Mouse (Mus musculus): ENCODE results near the gene Il1b. TPM values are rescaled to one million over a fixed set of nuclear protein-coding genes. Genes with fewer than 3 reads are reported as not detected.

The Il1b gene
- polyA plus RNA-seq, 1 experiment from 2014 or later = 0.43 TPM

DNA sequence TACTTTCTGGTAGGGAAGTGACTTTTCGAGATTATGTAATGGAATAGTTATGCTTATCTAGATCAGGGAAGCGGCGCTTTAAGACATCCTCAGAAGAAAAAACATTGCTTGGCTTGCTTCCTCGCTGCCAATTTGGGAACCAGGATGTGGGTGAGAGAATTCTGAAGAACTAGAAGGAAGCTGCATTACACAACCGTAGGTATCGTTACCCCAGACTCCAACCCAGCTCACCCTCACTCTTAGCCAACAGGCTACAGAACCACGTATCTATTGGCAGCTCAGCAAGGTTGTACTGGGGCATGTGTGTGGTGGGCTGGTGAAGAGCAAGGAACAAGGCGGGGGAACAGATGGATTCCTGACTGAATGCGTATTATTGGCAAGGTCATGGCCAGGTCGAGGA, 10.7 kb downstream of the Il1b start:
- DNase-seq (ENCODE audit: low spot score) (no peak), ATAC-seq (replicated peaks; ENCODE audit: low FRiP score, low read depth) (no peak)
- Histone ChIP-seq H3K4me3 (replicated peaks; ENCODE audit: low read depth, low read length) (no peak overlapping the region), H3K9ac (ENCODE audit: low read depth, low read length) (no peak overlapping the region), H3K27ac (no peak overlapping the region), H3K4me1 (replicated peaks; ENCODE audit: insufficient read depth, low read length) (no peaks in the 10 kb centered on the region), H3K9me3 (replicated peaks; ENCODE audit: low read length) (no peaks in the 10 kb centered on the region), H3K4me2 (ENCODE audit: low read length) (no peak overlapping the region), H3K36me3 (ENCODE audit: insufficient read depth, low read length) (no peaks in the 10 kb centered on the region), H3K27me3 (ENCODE audit: insufficient read depth, low read length) (no peaks in the 10 kb centered on the region)
- no peak for TF ChIP-seq CTCF (IDR thresholded peaks at IDR 0.05; ENCODE audit: low read depth)
- WGBS = 91% methylated on average over 10 of the region's 10 CpGs

DNA sequence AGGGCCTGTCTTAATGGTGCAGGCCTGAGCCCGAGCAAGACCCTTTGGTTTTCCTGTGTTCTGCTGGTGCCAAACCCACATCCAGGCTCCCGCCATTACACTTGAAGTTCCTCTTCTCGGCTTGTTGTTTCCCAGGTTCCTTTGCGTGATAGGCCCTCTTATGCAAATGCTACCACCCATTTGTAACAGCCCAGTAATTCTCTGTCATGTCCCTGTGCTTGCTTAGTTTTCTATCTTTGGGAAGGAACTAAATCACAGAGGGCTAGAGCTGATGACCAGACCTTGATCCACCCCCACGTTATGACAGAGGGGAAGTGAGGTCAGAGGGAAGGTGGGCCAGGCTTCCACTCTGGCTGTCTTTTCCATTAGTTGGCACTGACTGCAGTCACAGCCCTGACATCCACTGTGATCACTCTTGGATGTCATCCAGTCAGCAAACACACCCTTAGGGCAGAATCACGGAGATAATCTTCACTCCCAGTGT, 32.8 kb downstream of the Il1b start:
- no peak overlapping the region for H3K4me3 ChIP-seq (replicated peaks; ENCODE audit: low read depth, low read length)
- H3K27me3 ChIP-seq (ENCODE audit: insufficient read depth, low read length) = no peaks in the 10 kb centered on the region
- H3K4me1 ChIP-seq (replicated peaks; ENCODE audit: insufficient read depth, low read length) = no peaks in the 10 kb centered on the region
- H3K9ac ChIP-seq (ENCODE audit: low read depth, low read length) = no peak overlapping the region
- no peaks in the 10 kb centered on the region for H3K9me3 ChIP-seq (replicated peaks; ENCODE audit: low read length)
- TF ChIP-seq CTCF (IDR thresholded peaks at IDR 0.05; ENCODE audit: low read depth) = no peak
- no peak overlapping the region for H3K27ac ChIP-seq
- ATAC-seq (replicated peaks; ENCODE audit: low FRiP score, low read depth) (no peak), DNase-seq (ENCODE audit: low spot score) (no peak)
- H3K36me3 ChIP-seq (ENCODE audit: insufficient read depth, low read length) = no peaks in the 10 kb centered on the region
- 68% methylated on average over 6 of the region's 6 CpGs for WGBS
- no peak overlapping the region for H3K4me2 ChIP-seq (ENCODE audit: low read length)

DNA sequence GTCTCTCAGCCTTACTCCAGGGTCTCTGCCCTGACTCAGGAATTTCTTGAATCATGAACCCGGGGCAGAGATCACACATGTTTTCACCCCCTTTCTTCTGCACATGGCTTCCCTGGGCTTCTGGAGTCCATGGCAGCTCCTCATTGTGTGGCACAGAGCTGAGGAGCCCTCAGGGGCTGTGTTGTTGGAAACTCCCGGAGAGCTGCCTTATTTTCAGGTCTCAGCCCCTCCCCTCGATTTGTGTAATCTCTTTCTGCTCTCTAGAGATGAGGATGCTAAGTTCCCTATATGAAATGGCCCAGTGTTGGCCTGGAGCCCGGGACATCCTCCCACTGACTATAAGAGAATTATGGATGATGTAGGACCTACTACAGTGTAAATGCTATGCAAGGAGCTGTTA, 37.5 kb downstream of the Il1b start:
- no peak for DNase-seq (ENCODE audit: low spot score)
- WGBS = 68% methylated on average over 4 of the region's 4 CpGs
- no peak for TF ChIP-seq CTCF (IDR thresholded peaks at IDR 0.05; ENCODE audit: low read depth)
- Histone ChIP-seq H3K27me3 (ENCODE audit: insufficient read depth, low read length) (no peaks in the 10 kb centered on the region), H3K27ac (no peak overlapping the region), H3K9me3 (replicated peaks; ENCODE audit: low read length) (no peaks in the 10 kb centered on the region), H3K9ac (ENCODE audit: low read depth, low read length) (no peak overlapping the region), H3K4me2 (ENCODE audit: low read length) (no peak overlapping the region), H3K4me3 (replicated peaks; ENCODE audit: low read depth, low read length) (no peak overlapping the region), H3K4me1 (replicated peaks; ENCODE audit: insufficient read depth, low read length) (no peaks in the 10 kb centered on the region), H3K36me3 (ENCODE audit: insufficient read depth, low read length) (no peaks in the 10 kb centered on the region)
- ATAC-seq (replicated peaks; ENCODE audit: low FRiP score, low read depth) = no peak

DNA sequence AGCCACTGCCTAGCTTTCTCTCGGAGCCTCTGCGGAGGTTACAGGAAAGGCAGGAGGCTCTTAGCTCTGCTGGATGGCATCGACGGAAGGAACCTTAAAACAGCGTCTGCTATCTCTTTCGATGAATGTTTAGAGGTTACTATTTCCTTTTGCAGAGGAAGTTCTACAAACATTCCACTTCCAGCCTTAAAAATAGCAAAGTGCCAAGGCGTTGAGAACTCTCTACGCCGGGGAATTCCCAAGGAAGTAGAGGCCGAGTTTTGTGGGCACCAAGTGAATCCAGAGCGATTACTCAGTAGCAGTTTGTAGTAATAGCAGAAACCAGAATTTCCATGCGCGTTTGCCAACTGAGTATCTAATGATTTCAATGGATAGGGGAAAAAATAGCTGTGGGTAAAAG, 40.4 kb downstream of the Il1b start:
- no peak for TF ChIP-seq CTCF (IDR thresholded peaks at IDR 0.05; ENCODE audit: low read depth)
- Histone ChIP-seq H3K4me2 (ENCODE audit: low read length) (no peak overlapping the region), H3K4me3 (replicated peaks; ENCODE audit: low read depth, low read length) (no peak overlapping the region), H3K36me3 (ENCODE audit: insufficient read depth, low read length) (no peaks in the 10 kb centered on the region), H3K9ac (ENCODE audit: low read depth, low read length) (no peak overlapping the region), H3K27ac (no peak overlapping the region), H3K4me1 (replicated peaks; ENCODE audit: insufficient read depth, low read length) (no peaks in the 10 kb centered on the region), H3K27me3 (ENCODE audit: insufficient read depth, low read length) (no peaks in the 10 kb centered on the region), H3K9me3 (replicated peaks; ENCODE audit: low read length) (no peaks in the 10 kb centered on the region)
- 83% methylated on average over 13 of the region's 13 CpGs for WGBS
- no peak for DNase-seq (ENCODE audit: low spot score)
- no peak for ATAC-seq (replicated peaks; ENCODE audit: low FRiP score, low read depth)

DNA sequence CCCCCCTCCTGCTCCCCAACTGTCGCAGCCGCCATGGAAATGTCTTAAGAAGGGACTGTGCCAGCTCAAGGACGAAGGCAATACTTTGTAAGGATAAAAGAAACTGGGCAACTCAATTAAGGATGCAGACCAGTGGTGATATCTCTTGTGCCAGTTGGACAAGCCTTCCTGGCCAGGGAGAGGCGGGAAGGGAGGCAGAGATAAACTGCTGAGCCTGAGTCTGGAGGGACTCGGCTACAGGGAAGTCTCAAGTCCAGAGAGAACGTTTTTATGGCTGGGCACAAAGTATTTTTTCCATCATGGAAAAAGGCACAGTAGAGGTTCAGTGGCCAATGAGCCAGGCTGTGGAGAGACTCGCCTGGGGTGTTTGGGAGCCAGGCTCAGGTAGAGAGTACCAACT, 40.9 kb downstream of the Il1b start:
- ATAC-seq (replicated peaks; ENCODE audit: low FRiP score, low read depth) = no peak
- H3K4me2 ChIP-seq (ENCODE audit: low read length) = no peak overlapping the region
- DNase-seq (ENCODE audit: low spot score) = no peak
- H3K36me3 ChIP-seq (ENCODE audit: insufficient read depth, low read length) = no peaks in the 10 kb centered on the region
- no peak for TF ChIP-seq CTCF (IDR thresholded peaks at IDR 0.05; ENCODE audit: low read depth)
- H3K27me3 ChIP-seq (ENCODE audit: insufficient read depth, low read length) = no peaks in the 10 kb centered on the region
- H3K4me1 ChIP-seq (replicated peaks; ENCODE audit: insufficient read depth, low read length) = no peaks in the 10 kb centered on the region
- no peak overlapping the region for H3K4me3 ChIP-seq (replicated peaks; ENCODE audit: low read depth, low read length)
- WGBS = 65% methylated on average over 7 of the region's 7 CpGs
- H3K27ac ChIP-seq = no peak overlapping the region
- H3K9ac ChIP-seq (ENCODE audit: low read depth, low read length) = no peak overlapping the region
- H3K9me3 ChIP-seq (replicated peaks; ENCODE audit: low read length) = no peaks in the 10 kb centered on the region

DNA sequence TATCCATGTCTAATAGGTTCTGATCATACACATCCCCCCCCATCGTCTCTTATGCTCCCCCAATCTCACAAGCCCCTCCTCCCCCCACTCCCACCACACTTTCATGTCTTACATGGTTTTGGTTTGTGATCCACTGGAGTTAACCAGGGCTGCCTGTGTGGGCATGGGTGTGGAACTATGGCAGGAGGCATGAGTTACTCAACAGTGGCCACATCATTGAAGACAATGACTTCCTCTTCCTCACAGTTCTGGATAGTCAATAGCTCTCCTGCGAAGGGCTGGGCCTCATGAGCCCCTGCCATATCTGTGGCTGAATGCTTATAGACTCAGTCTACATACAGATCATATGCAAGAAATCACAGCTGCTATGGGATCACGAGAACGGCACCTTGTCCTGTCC, 42.7 kb downstream of the Il1b start:
- Histone ChIP-seq H3K9me3 (replicated peaks; ENCODE audit: low read length) (no peaks in the 10 kb centered on the region), H3K27ac (no peak overlapping the region), H3K4me3 (replicated peaks; ENCODE audit: low read depth, low read length) (no peak overlapping the region), H3K9ac (ENCODE audit: low read depth, low read length) (no peak overlapping the region), H3K36me3 (ENCODE audit: insufficient read depth, low read length) (no peaks in the 10 kb centered on the region), H3K4me2 (ENCODE audit: low read length) (no peak overlapping the region), H3K4me1 (replicated peaks; ENCODE audit: insufficient read depth, low read length) (no peaks in the 10 kb centered on the region), H3K27me3 (ENCODE audit: insufficient read depth, low read length) (no peaks in the 10 kb centered on the region)
- no peak for TF ChIP-seq CTCF (IDR thresholded peaks at IDR 0.05; ENCODE audit: low read depth)
- WGBS = 87% methylated on average over 4 of the region's 4 CpGs
- no peak for ATAC-seq (replicated peaks; ENCODE audit: low FRiP score, low read depth)
- no peak for DNase-seq (ENCODE audit: low spot score)

DNA sequence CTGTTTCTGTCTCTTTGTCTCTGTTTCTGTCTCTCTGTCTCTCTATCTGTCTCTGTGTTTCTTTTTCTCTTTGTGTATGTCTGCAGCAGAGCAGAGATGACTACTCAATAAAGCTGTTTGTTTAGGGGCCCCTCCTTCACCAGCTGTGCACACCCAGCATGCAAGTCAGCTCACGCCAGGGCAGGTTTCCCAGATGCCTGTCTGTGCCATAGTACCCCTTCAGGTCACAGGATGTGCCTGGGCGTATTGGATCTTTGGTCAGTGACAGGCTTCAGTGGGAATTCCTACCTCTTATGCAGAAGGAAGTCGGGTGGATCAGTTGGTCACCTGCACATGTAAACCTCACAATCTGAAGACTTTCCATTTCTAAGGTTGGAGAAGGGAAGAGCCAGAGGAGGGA, 46.7 kb downstream of the Il1b start:
- no peaks in the 10 kb centered on the region for H3K4me1 ChIP-seq (replicated peaks; ENCODE audit: insufficient read depth, low read length)
- ATAC-seq (replicated peaks; ENCODE audit: low FRiP score, low read depth) (no peak), DNase-seq (ENCODE audit: low spot score) (no peak)
- H3K36me3 ChIP-seq (ENCODE audit: insufficient read depth, low read length) = no peaks in the 10 kb centered on the region
- no peak overlapping the region for H3K9ac ChIP-seq (ENCODE audit: low read depth, low read length)
- no peaks in the 10 kb centered on the region for H3K27me3 ChIP-seq (ENCODE audit: insufficient read depth, low read length)
- no peak for TF ChIP-seq CTCF (IDR thresholded peaks at IDR 0.05; ENCODE audit: low read depth)
- H3K27ac ChIP-seq = no peak overlapping the region
- no peak overlapping the region for H3K4me2 ChIP-seq (ENCODE audit: low read length)
- 78% methylated on average over 3 of the region's 3 CpGs for WGBS
- H3K4me3 ChIP-seq (replicated peaks; ENCODE audit: low read depth, low read length) = no peak overlapping the region
- no peaks in the 10 kb centered on the region for H3K9me3 ChIP-seq (replicated peaks; ENCODE audit: low read length)
